Mouse (Mus musculus) CD4-positive, CD25-positive, alpha-beta regulatory T cell, adult 9 weeks (primary cell): ENCODE data around the gene Recql5. TPM values are rescaled to one million over a fixed set of nuclear protein-coding genes. Genes with fewer than 3 reads are reported as not detected.

Source experiments
- polyA plus RNA-seq: library from polyadenylated mRNA; unstranded; fragments of 100-300 nt; shearing (Covaris generic); gene quantifications from one replicate; pipeline ENCODE4 v1.2.1, GENCODE M21; 2017

The Recql5 gene
- polyA plus RNA-seq: 23.0 TPM

GRCm38 (mm10) chr11:115933108-115933746, at the start of gene Recql5, which contains the start of gene Sap30bp:
Gene Recql5 (minus strand): TSS chr11:115933477.
Gene Sap30bp (plus strand): TSS chr11:115933282.

GRCm38 (mm10) chr11:115974309-115975082, 41.2 kb upstream of the Recql5 start, which contains the start of gene Itgb4:
Gene Itgb4 (plus strand): TSS chr11:115974709.

GRCm38 (mm10) chr11:115911632-115912376, 21.5 kb downstream of the Recql5 start, which contains the start of gene Smim6:
Gene Smim6 (plus strand): TSS chr11:115912017.

GRCm38 (mm10) chr11:115899486-115900266, 33.6 kb downstream of the Recql5 start, which contains the start of gene Smim5:
Gene Smim5 (plus strand): TSS chr11:115899966.

GRCm38 (mm10) chr11:115858354-115858753, 74.9 kb downstream of the Recql5 start, which contains the start of gene Myo15b:
Gene Myo15b (plus strand): TSS chr11:115858406.

Other genes with a start within 250 kb of the Recql5 start
- 10.7 TPM for gene Grb2, start 224.9 kb downstream of the Recql5 start, polyA plus RNA-seq
- gene Tmem94, start 168.0 kb downstream of the Recql5 start, polyA plus RNA-seq: 35.9 TPM
- 2.9 TPM for gene Caskin2, start 119.8 kb downstream of the Recql5 start, polyA plus RNA-seq
- gene Tsen54, start 118.8 kb downstream of the Recql5 start, polyA plus RNA-seq: 13.0 TPM
- 35.4 TPM for gene Llgl2, start 109.4 kb downstream of the Recql5 start, polyA plus RNA-seq
- gene Myo15b, start 75.1 kb downstream of the Recql5 start, polyA plus RNA-seq: 0.24 TPM
- 0.38 TPM for gene Smim5, start 33.5 kb downstream of the Recql5 start, polyA plus RNA-seq
- 0.86 TPM for gene Smim6, start 21.5 kb downstream of the Recql5 start, polyA plus RNA-seq
- gene Sap30bp, start 195 bp downstream of the Recql5 start, polyA plus RNA-seq: 48.9 TPM
- 0.07 TPM for gene Itgb4, start 41.2 kb upstream of the Recql5 start, polyA plus RNA-seq
- gene Galk1, start 79.2 kb upstream of the Recql5 start, polyA plus RNA-seq: 40.7 TPM
- 1,313 TPM for gene H3f3b, start 94.5 kb upstream of the Recql5 start, polyA plus RNA-seq
- 41.0 TPM for gene Unk, start 96.8 kb upstream of the Recql5 start, polyA plus RNA-seq
- 186 TPM for gene Unc13d, start 144.5 kb upstream of the Recql5 start, polyA plus RNA-seq
- 227 TPM for gene Wbp2, start 153.5 kb upstream of the Recql5 start, polyA plus RNA-seq
- not detected for gene Trim47, start 193.7 kb upstream of the Recql5 start, polyA plus RNA-seq
- gene Trim65, start 197.7 kb upstream of the Recql5 start, polyA plus RNA-seq: 7.7 TPM
- 54.6 TPM for gene Mrpl38, start 205.4 kb upstream of the Recql5 start, polyA plus RNA-seq
- gene Fbf1, start 234.7 kb upstream of the Recql5 start, polyA plus RNA-seq: 5.6 TPM